Mouse (Mus musculus) testis, postnatal 10 days (tissue): ENCODE data around the gene Ppcs.

Source experiments
- DNase-seq: peaks from one replicate; pipeline ENCODE4 v3.0.0; 2021; ENCODE audit warnings: low spot score

The Ppcs gene

DNA sequence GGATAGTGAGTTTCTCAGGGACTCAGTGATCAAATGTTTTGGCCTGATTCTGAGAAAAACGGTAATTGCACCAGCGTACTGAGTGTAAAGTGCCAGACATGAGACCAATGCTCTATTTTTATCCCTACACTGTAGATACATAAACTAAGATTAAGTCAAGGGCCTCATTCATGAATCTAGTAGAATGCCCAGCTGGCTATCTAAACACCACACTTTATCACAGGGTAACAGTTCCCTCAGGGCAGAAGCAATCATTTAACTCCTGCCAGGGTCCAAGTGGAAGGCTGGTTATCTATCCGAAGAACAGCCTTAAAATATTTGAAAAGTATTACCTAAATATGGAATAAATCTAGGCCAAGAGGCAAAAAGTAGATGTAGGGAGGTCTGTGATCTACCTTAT lies 4.3 kb downstream of the Ppcs start:
- DNase-seq: no peak

- no peak for DNase-seq
Measured at GRCm38 (mm10) chr4:119417270-119417669, 5.0 kb downstream of the Ppcs start.

DNA sequence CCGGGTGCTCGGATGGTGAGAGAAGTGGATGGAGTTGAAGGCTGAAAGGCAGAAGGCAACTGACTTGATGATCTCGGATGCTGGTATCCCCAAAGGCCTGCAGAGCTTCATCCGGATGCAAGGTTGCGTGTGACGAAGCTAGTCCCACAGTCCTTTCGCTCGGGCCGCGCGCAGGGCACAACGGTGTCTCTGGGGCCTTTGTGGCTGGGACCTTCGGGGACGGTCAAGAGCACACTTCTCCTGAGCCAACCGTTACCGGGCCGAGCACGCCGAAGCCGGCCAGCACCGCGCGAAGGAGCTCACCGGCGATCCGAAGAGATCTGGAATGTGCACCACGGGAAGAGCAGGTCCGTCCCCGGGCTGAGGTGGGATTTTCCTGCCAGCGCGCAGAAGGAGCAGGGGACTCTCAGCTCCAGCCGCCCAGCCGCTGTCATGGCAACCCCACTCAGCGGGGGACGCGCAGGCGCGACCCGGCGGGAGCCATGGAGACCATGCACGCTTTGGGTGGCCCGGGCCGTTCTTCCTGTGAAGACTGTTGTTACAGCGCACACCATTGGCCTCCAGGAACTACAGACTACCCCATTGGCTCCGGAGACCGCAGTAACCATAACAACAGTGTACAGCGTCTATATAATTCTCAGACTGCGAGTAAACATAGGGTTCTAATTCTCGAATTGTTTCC lies 7.0 kb downstream of the Ppcs start, which contains the start of gene Ccdc30:
Gene Ccdc30 (minus strand): TSS at position 450 of the 682 bp plus-strand sequence.
- peak; percentile 96 for DNase-seq

DNA sequence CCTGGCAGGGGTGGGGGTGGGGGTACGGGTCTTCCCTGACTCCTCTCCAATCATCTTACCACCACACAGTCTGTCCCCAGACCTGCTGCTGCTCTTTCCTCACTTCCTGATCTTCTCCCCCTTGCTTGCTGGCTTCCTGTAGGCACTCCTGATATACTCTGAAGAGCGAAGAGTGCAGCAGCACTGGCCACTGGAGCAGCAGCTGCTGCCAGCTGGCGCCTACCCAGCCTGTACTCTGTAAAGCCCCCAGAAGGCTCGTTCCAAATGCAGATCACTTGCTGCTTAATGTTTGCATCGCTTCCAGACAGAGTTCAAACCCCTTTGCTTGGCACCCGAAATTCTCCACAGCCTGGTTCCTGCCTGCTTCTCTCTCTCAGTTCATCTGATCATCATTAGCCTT lies 9.4 kb downstream of the Ppcs start:
- DNase-seq: no peak

DNA sequence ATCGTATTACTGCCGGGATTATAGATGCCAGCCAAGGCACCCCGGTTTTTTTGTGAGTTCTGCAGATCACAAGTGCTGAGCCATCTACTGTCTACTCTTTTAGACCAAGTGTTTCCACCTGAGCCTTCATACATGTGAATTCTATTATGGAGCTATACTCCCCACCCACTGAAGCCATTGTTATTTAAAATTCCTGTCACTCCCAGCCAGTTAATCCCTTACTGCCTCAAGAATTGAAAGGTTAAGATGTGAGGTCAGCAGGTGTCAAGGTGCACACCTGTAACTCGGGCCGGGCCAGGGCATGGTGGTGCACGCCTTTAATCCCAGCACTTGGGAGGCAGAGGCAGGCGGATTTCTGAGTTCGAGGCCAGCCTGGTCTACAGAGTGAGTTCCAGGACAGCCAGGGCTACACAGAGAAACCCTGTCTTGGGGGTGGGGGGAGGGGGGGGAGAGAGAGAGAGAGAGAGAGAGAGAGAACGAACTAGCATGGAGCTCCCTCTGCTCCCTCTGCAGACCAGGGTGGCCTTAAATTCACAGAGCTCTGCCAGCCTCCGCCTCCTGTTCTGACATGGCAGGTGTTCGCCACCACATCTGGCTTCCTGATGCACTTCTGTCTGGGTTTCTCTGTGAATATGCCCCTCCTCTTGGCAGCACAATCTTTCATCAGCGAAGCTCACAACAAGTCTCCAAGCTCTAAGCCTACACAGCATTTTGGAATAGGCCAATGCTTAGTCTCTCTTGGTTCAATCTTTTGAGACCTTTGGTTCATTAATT lies 10.2 kb downstream of the Ppcs start:
- no peak for DNase-seq

- DNase-seq: no peak
Measured at GRCm38 (mm10) chr4:119403431-119403830, 18.8 kb downstream of the Ppcs start.

DNA sequence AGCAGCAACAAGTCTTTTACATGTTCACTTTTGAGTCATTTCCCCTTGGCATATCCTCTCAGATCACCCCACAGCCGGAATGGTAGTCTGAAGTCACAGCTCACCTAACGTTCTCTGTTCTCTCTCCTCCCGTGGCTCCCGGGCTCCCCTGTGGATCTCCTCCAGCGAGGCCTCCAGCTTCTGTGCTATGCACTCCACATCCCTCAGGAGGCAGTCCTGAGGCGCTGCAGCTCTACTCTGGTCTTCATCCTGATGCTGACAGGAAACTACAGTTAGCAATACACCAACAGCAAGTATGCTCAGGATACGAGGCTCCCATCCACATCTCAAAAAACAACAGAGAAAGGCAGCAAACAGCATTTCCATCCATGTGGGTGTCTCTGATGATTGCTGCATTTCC lies 21.3 kb downstream of the Ppcs start:
- no peak for DNase-seq

DNA sequence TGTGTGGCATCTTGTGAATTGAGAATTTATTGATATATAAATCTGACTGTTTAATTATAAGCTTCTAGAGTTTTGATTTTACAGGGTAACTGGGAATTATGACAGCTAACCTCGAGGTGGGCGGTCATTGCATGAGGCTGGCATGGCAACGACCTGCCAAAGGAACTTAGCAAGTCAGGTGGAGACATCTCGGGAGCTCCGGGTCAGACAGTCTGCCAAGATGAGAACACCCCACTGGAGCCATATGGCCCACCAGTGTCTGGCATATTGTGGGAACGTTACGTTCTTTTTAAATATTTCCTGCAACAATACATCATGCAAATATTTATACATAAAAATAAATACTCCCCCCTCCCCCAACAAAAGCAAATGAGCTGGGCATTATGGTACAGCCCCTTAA lies 23.5 kb downstream of the Ppcs start:
- DNase-seq: no peak

GRCm38 (mm10) chr4:119390369-119390768 lies 31.9 kb downstream of the Ppcs start:
- peak; percentile 60 for DNase-seq

GRCm38 (mm10) chr4:119389184-119389583 lies 33.0 kb downstream of the Ppcs start:
- DNase-seq: no peak

DNA sequence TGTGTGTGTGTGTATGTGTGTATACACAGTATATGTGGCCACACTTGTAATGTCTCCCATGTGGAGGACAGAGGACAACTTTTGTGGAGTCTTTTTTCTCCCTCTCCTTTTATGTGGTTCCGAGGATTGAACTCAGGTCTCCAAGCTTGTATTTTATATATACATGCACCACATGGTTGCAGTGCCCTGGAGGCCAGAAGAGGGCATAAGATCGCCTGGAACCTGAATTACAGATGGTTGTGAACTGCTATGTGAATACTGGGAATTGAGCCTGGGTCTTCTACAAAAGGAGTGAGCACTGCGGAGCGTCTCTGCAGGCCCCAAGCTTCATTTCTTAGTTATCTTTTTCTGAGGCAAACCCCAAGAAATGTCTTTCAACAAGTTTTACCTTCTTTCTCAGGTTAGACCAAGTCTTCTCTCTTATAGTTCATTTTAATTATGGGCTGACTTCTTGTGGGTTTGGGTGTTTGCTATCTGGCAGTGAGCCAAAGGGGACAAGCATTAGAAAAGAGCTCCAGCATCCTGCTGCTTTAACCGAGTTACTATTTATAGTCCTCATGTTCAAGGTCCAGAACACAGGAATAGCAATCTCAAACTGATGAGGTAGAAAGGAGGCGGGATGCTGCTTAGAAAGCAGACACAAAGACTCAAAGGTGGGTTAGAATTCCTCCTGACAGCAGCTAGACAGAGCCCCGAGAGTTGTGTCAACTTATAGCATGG lies 40.6 kb downstream of the Ppcs start:
- DNase-seq: no peak

- DNase-seq: no peak
Measured at GRCm38 (mm10) chr4:119369460-119369859, 52.8 kb downstream of the Ppcs start.
